Mouse (Mus musculus) left cerebral cortex, postnatal 14 days (tissue): ENCODE measurements around the gene Fahd2a. TPM values are rescaled to one million over a fixed set of nuclear protein-coding genes. Genes with fewer than 3 reads are reported as not detected.

Source experiments
- DNase-seq, 2 experiments: peaks; one replicate each; pipeline ENCODE4 v3.0.0; 2021 to 2022; ENCODE audit warnings: low spot score in 2 of 2, mixed read lengths in 1 of 2
- intact Hi-C: fragments of 180-260 bp; cut with DNase I; formaldehyde crosslinking; loops from one replicate; pipeline ENCODE4 v1.15.1; 2025
- total RNA-seq, 2 experiments: library from RNA; stranded (reverse); gene quantifications; 2 replicates each; pipeline ENCODE4 v1.2.3; 2021

The Fahd2a gene
- total RNA-seq, 2 experiments from 2014 or later: 16.7 to 17.6 TPM

DNA sequence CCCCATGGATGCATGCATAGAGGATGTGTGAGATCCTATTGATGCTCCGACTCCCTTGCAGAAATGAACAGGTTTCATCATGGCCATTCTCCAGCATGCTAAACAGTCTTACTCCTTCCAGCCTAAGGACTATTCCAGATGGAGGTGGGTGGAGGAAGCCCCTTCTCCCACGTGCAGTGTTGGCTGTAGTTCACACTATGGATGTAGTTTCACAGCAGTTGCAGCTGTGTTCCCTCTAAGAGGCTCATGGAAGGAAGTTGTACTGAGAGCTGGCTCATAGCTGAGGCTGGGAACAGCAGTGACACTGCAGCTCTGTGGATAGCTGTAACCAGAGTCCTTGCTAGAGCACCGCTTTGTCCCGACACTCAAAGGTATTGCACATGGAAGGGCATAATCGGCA lies 6.7 kb downstream of the Fahd2a start:
- DNase-seq: peak; percentile 62 to 81
- intact Hi-C loops: no loop called here

DNA sequence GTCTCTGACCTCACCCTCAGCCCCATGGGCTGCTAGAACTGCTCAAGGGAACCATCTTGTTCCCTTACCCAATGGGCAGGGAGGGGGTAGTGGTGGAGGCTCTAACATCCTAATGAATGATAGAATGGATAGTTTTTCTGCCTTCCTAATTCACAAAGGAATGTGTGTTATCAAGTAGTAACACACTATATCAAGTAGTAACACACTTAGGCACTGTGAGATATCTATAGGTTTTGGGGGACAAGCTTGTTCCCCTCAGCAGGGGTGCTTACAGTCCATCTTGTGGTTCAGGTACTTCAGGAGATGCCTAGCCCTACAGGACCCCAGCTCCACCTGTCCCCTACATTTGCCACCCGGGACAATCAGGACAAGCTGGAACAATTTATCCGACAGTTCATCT lies 8.8 kb downstream of the Fahd2a start:
- intact Hi-C loops: no loop called here
- no peak for DNase-seq

DNA sequence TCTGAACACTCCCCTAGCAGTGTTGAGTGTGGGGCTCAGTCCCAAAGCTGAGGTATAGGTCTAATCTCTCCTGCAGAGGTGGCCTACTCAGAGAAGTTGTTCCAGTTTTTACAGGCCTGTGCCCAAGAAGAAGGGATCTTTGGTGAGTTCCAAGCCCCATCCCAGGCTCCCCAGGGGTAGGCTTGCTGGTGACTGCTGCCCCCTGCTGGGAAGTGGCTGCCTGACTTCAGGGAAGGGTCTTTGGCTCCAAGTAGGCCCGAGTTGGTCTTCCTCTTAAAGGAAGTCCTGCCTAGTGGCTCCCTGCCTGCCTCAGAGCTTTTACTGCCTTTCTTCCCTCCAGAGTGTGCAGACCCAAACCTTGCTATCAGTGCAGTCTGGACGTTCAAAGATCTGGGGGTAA lies 9.2 kb downstream of the Fahd2a start:
- intact Hi-C loops: no loop called here
- no peak for DNase-seq

DNA sequence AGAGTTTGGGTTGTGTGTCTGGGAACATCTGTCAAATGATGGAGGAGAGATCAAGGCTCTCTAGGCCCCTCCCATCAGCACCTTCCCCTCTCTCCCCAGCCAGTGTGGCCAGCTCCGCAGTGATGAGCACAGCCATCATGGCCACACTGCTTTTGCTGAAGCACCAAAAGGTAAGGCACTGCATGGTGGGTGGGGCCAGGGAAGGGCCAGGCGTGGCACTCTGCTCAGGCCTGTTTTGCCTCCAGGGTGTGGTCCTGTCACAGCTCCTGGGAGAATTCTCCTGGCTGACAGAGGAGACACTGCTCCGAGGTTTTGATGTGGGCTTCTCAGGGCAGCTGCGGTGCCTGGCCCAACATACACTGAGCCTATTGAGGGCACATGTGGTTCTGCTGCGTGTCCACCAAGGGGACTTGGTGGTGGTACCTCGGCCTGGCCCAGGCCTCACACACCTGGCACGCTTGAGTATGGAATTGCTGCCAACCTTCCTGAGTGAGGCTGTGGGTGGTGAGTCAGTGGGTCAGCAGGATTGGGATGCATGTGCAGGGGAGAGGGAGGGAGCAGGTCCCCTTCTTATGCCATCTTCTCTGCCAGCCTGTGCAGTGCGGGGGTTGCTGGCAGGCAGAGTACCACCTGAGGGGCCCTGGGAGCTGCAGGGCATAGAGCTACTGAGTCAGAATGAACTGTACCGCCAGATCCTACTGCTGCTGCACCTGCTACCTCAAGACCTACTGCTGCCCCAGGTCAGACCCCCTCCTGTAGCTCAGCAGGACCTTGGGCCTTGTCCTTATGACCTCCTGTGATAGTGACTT lies 10.7 kb downstream of the Fahd2a start:
- no peak for DNase-seq
- intact Hi-C loops: no loop called here

GRCm38 (mm10) chr2:127430238-127430637 lies 14.1 kb downstream of the Fahd2a start:
- DNase-seq: peak; percentile 58 to 80
- intact Hi-C loops: loop anchor here (2.0 kb wide), 1 partner anchor 67 kb away; the partner anchor contains the start of gene Adra2b

GRCm38 (mm10) chr2:127424977-127425376 lies 19.4 kb downstream of the Fahd2a start, which contains the start of gene Gpat2:
Gpat2 (plus strand) TSS chr2:127425199.
- no peak for DNase-seq
- intact Hi-C loops: no loop called here

DNA sequence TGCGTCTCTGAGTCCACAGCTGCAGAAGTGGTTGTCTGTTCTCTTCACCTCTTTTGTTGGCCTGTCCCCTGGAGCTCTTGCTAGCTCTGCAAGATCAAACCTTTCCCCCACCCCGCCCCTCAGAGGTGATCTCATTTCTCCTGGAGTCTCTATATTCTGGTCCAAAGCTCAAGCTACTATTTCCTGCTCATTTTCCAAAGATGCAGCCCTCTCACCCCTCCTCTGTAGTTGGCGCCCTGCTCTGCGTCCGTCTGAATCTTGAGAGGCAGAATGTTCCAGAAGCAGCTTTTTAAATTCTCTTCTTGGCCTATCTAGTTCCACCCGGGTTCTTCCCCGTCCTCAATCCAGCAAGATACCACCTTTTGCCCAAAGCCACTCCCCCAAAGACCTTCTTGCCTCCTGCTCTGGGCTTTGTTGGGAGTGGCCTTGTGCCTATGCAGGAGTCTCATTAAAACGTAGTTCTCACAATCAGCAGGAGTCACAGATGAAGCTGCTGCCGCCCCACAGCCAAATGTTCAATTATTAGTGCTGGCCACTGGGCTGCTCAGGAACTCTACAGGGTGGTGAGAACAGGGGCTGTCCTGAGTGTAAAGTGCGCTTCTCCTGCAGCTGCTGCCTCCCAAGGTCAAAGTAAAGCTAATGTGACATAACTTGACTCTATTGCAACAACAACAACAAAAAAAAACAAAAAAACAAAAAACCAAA lies 25.9 kb downstream of the Fahd2a start:
- no peak for DNase-seq
- intact Hi-C loops: no loop called here

DNA sequence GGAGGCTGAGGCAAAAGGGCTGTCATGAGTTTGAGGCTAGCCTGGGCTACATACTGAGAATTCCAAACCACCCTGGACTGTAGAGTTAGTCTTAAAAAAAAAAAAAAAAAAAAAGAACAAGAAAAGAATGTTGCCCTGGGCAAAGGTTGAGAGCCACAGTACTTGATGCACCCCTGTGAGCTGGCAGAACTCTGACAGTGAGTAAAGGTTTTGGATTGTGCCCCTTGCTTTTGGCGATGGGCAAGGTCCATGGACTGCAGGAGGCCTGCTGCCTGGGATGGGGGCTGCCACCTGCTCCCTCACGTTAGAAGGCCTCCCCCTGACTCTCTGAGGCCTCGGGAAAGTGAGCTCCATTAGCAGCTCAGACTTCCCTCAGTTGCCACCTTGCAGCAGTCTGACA lies 27.7 kb downstream of the Fahd2a start:
- intact Hi-C loops: no loop called here
- DNase-seq: no peak

GRCm38 (mm10) chr2:127415806-127416205 lies 28.6 kb downstream of the Fahd2a start:
- DNase-seq: no peak
- intact Hi-C loops: no loop called here

GRCm38 (mm10) chr2:127411126-127411525 lies 33.2 kb downstream of the Fahd2a start:
- no peak for DNase-seq
- intact Hi-C loops: no loop called here

GRCm38 (mm10) chr2:127398738-127399137 lies 45.6 kb downstream of the Fahd2a start:
- intact Hi-C loops: no loop called here
- no peak for DNase-seq

DNA sequence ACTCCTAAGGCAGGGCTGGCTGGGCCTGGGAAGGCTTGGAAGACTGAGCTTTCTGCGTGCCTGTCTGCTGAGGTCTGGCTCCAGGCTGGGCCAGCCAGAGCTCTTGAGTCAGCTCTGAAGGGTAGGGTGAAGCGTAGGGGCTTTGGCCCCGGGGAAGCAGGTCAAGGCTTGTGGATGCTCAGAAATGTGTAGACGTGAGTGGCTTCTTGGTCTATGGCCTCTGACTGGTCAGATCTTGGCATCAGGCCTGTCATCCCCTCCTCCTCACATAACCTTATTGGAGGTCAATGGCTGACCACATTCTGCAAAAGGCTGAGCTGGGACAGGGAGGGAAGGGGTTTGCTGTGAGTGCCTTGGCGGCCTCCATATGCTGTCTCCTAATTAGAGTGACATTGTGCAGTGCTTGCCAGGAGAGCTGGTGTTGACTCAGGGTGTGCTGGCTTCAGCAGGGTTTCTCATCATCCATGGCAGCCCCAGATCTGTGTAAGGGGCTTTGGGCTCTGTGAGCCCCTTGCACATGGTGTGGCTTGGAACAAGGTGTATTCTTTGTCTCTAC lies 49.7 kb downstream of the Fahd2a start:
- intact Hi-C loops: no loop called here
- DNase-seq: no peak

- no peak for DNase-seq
- intact Hi-C loops: no loop called here
These were observed 53.0 kb downstream of the Fahd2a start for GRCm38 (mm10) chr2:127391323-127391722.

- DNase-seq: no peak
- intact Hi-C loops: no loop called here
These were observed 53.5 kb downstream of the Fahd2a start for GRCm38 (mm10) chr2:127390846-127391245.

GRCm38 (mm10) chr2:127390352-127390751 lies 54.0 kb downstream of the Fahd2a start:
- intact Hi-C loops: no loop called here
- DNase-seq: no peak

DNA sequence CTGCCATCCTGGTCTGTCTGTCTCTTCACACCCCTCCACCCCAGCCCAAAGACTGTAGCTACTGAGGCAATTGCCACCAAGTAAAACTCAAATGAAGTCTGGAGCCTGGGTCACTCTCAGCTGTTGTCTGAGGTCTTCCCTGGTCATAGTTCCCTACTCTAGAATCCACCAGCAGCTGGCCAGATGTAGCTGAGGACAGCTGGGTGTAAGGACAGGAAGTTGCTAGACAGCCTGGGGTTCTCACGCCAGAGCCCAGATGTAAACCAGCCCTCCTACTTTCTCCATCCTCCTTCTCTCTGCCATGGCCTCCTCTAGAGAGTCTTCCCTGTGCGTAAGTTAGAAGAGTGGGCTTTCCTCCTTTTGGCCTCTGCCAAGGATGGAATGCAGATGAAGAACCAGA lies 56.8 kb downstream of the Fahd2a start:
- intact Hi-C loops: no loop called here
- no peak for DNase-seq

Other genes starting within 250 kb of the Fahd2a start
- gene 1810024B03Rik, start 236.3 kb downstream of the Fahd2a start, total RNA-seq: under 1 TPM; 0.33 to 0.36 TPM
- 10 to 100 TPM; 73.1 to 81.4 TPM for gene Snrnp200, start 236.2 kb downstream of the Fahd2a start, total RNA-seq
- gene Ciao1, start 196.7 kb downstream of the Fahd2a start, total RNA-seq: 10 to 100 TPM; 74.7 to 75.6 TPM
- 100 to 1,000 TPM in 1 of 2 experiments, 10 to 100 TPM in 1; 99.7 to 105 TPM for gene Tmem127, start 196.7 kb downstream of the Fahd2a start, total RNA-seq
- gene Stard7, start 174.3 kb downstream of the Fahd2a start, total RNA-seq: 100 to 1,000 TPM; 156 to 174 TPM
- 1 to 10 TPM; 2.8 to 4.1 TPM for gene Dusp2, start 108.4 kb downstream of the Fahd2a start, total RNA-seq
- gene Astl, start 105.9 kb downstream of the Fahd2a start, total RNA-seq: not detected
- gene Adra2b, start 81.4 kb downstream of the Fahd2a start, total RNA-seq: under 1 TPM; 0.42 to 0.46 TPM
- under 1 TPM; 0.22 to 0.25 TPM for gene Gpat2, start 19.4 kb downstream of the Fahd2a start, total RNA-seq
- 10 to 100 TPM; 81.4 to 96.2 TPM for gene Kcnip3, start 77.5 kb upstream of the Fahd2a start, total RNA-seq
- gene Prom2, start 96.9 kb upstream of the Fahd2a start, total RNA-seq: under 1 TPM; 0.08 to 0.18 TPM
- gene Zfp661, start 142.5 kb upstream of the Fahd2a start, total RNA-seq: 1 to 10 TPM; 7.4 to 7.7 TPM
- 100 to 1,000 TPM in 1 of 2 experiments, 10 to 100 TPM in 1; 84.7 to 103 TPM for gene Mrps5, start 142.7 kb upstream of the Fahd2a start, total RNA-seq
- 10 to 100 TPM; 21.4 to 46.7 TPM for gene Mal, start 212.1 kb upstream of the Fahd2a start, total RNA-seq